Mouse (Mus musculus): ENCODE results near the gene Dst. TPM values are rescaled to one million over a fixed set of nuclear protein-coding genes. Genes with fewer than 3 reads are reported as not detected.

Gene Dst
- polyA plus RNA-seq, 1 experiment from 2014 or later: 26.3 TPM

- H3K27ac ChIP-seq (ENCODE audit: low read depth, low read length): no peak overlapping the region
- DNase-seq (ENCODE audit: low spot score) (no peak), ATAC-seq (replicated peaks; ENCODE audit: low FRiP score) (no peak)
- H3K4me1 ChIP-seq (replicated peaks; ENCODE audit: control insufficient read depth, insufficient read depth, low read length): peaks cover 10% of the 10 kb centered on the region; the same call in 1 of the 2 replicates
- no peaks in the 10 kb centered on the region for H3K27me3 ChIP-seq (ENCODE audit: control insufficient read depth, insufficient read depth, low read length)
- no peaks in the 10 kb centered on the region for H3K36me3 ChIP-seq (ENCODE audit: control insufficient read depth, insufficient read depth, low read length)
- no peak overlapping the region for H3K4me3 ChIP-seq (ENCODE audit: low read depth, low read length)
- H3K4me2 ChIP-seq (ENCODE audit: low read depth, low read length, severe bottlenecking): no peak overlapping the region
- no peaks in the 10 kb centered on the region for H3K9me3 ChIP-seq (ENCODE audit: control insufficient read depth, low read length)
- no peak overlapping the region for H3K9ac ChIP-seq (ENCODE audit: low read length)
- WGBS: 80% methylated on average over 6 of the region's 6 CpGs
Observed at GRCm38 (mm10) chr1:34109599-34110210, 201.7 kb downstream of the Dst start.

GRCm38 (mm10) chr1:34110862-34111261, 202.8 kb downstream of the Dst start:
- Histone ChIP-seq H3K4me3 (ENCODE audit: low read depth, low read length) (no peak overlapping the region), H3K9ac (ENCODE audit: low read length) (no peak overlapping the region), H3K27ac (ENCODE audit: low read depth, low read length) (no peak overlapping the region), H3K4me1 (replicated peaks; ENCODE audit: control insufficient read depth, insufficient read depth, low read length) (peaks cover 10% of the 10 kb centered on the region; the same call in 1 of the 2 replicates), H3K9me3 (ENCODE audit: control insufficient read depth, low read length) (no peaks in the 10 kb centered on the region), H3K27me3 (ENCODE audit: control insufficient read depth, insufficient read depth, low read length) (no peaks in the 10 kb centered on the region), H3K4me2 (ENCODE audit: low read depth, low read length, severe bottlenecking) (no peak overlapping the region), H3K36me3 (ENCODE audit: control insufficient read depth, insufficient read depth, low read length) (no peaks in the 10 kb centered on the region)
- WGBS: 80% methylated on average over 2 of the region's 2 CpGs
- no peak for ATAC-seq (replicated peaks; ENCODE audit: low FRiP score)
- no peak for DNase-seq (ENCODE audit: low spot score)

- Histone ChIP-seq H3K9me3 (ENCODE audit: control insufficient read depth, low read length) (no peaks in the 10 kb centered on the region), H3K36me3 (ENCODE audit: control insufficient read depth, insufficient read depth, low read length) (no peaks in the 10 kb centered on the region), H3K4me3 (ENCODE audit: low read depth, low read length) (no peak overlapping the region), H3K4me2 (ENCODE audit: low read depth, low read length, severe bottlenecking) (no peak overlapping the region), H3K9ac (ENCODE audit: low read length) (no peak overlapping the region), H3K4me1 (replicated peaks; ENCODE audit: control insufficient read depth, insufficient read depth, low read length) (peaks cover 3% of the 10 kb centered on the region; the same call in 1 of the 2 replicates), H3K27me3 (ENCODE audit: control insufficient read depth, insufficient read depth, low read length) (no peaks in the 10 kb centered on the region), H3K27ac (ENCODE audit: low read depth, low read length) (no peak overlapping the region)
- DNase-seq (ENCODE audit: low spot score): no peak
- ATAC-seq (replicated peaks; ENCODE audit: low FRiP score): no peak
- WGBS: 90% methylated on average over 2 of the region's 2 CpGs
Observed at GRCm38 (mm10) chr1:34111954-34112353, 203.9 kb downstream of the Dst start.

- WGBS: 81% methylated on average over 11 of the region's 11 CpGs
- Histone ChIP-seq H3K27me3 (ENCODE audit: control insufficient read depth, insufficient read depth, low read length) (no peaks in the 10 kb centered on the region), H3K4me2 (ENCODE audit: low read depth, low read length, severe bottlenecking) (no peak overlapping the region), H3K9me3 (ENCODE audit: control insufficient read depth, low read length) (no peaks in the 10 kb centered on the region), H3K36me3 (ENCODE audit: control insufficient read depth, insufficient read depth, low read length) (no peaks in the 10 kb centered on the region), H3K27ac (ENCODE audit: low read depth, low read length) (no peak overlapping the region), H3K4me3 (ENCODE audit: low read depth, low read length) (no peak overlapping the region), H3K4me1 (replicated peaks; ENCODE audit: control insufficient read depth, insufficient read depth, low read length) (no peaks in the 10 kb centered on the region), H3K9ac (ENCODE audit: low read length) (no peak overlapping the region)
- DNase-seq (ENCODE audit: low spot score): no peak
- no peak for ATAC-seq (replicated peaks; ENCODE audit: low FRiP score)
Observed at GRCm38 (mm10) chr1:34116444-34116843, 208.4 kb downstream of the Dst start.

- ATAC-seq (replicated peaks; ENCODE audit: low FRiP score) (no peak), DNase-seq (ENCODE audit: low spot score) (no peak)
- 92% methylated on average over 9 of the region's 9 CpGs for WGBS
- Histone ChIP-seq H3K9me3 (ENCODE audit: control insufficient read depth, low read length) (no peaks in the 10 kb centered on the region), H3K4me2 (ENCODE audit: low read depth, low read length, severe bottlenecking) (no peak overlapping the region), H3K4me1 (replicated peaks; ENCODE audit: control insufficient read depth, insufficient read depth, low read length) (no peaks in the 10 kb centered on the region), H3K27me3 (ENCODE audit: control insufficient read depth, insufficient read depth, low read length) (no peaks in the 10 kb centered on the region), H3K9ac (ENCODE audit: low read length) (no peak overlapping the region), H3K36me3 (ENCODE audit: control insufficient read depth, insufficient read depth, low read length) (no peaks in the 10 kb centered on the region), H3K27ac (ENCODE audit: low read depth, low read length) (no peak overlapping the region), H3K4me3 (ENCODE audit: low read depth, low read length) (no peak overlapping the region)
Observed at GRCm38 (mm10) chr1:34117056-34117455, 209.0 kb downstream of the Dst start.

GRCm38 (mm10) chr1:34117709-34118108, 209.7 kb downstream of the Dst start:
- H3K27me3 ChIP-seq (ENCODE audit: control insufficient read depth, insufficient read depth, low read length): no peaks in the 10 kb centered on the region
- H3K9me3 ChIP-seq (ENCODE audit: control insufficient read depth, low read length): no peaks in the 10 kb centered on the region
- no peak for DNase-seq (ENCODE audit: low spot score)
- no peak for ATAC-seq (replicated peaks; ENCODE audit: low FRiP score)
- no peak overlapping the region for H3K9ac ChIP-seq (ENCODE audit: low read length)
- H3K4me3 ChIP-seq (ENCODE audit: low read depth, low read length): no peak overlapping the region
- H3K4me2 ChIP-seq (ENCODE audit: low read depth, low read length, severe bottlenecking): no peak overlapping the region
- no peaks in the 10 kb centered on the region for H3K36me3 ChIP-seq (ENCODE audit: control insufficient read depth, insufficient read depth, low read length)
- H3K27ac ChIP-seq (ENCODE audit: low read depth, low read length): no peak overlapping the region
- 52% methylated on average over 3 of the region's 3 CpGs for WGBS
- H3K4me1 ChIP-seq (replicated peaks; ENCODE audit: control insufficient read depth, insufficient read depth, low read length): no peaks in the 10 kb centered on the region

- no peak for ATAC-seq (replicated peaks; ENCODE audit: low FRiP score)
- Histone ChIP-seq H3K9ac (ENCODE audit: low read length) (no peak overlapping the region), H3K36me3 (ENCODE audit: control insufficient read depth, insufficient read depth, low read length) (no peaks in the 10 kb centered on the region), H3K27me3 (ENCODE audit: control insufficient read depth, insufficient read depth, low read length) (no peaks in the 10 kb centered on the region), H3K27ac (ENCODE audit: low read depth, low read length) (no peak overlapping the region), H3K4me2 (ENCODE audit: low read depth, low read length, severe bottlenecking) (no peak overlapping the region), H3K4me1 (replicated peaks; ENCODE audit: control insufficient read depth, insufficient read depth, low read length) (no peaks in the 10 kb centered on the region), H3K9me3 (ENCODE audit: control insufficient read depth, low read length) (no peaks in the 10 kb centered on the region), H3K4me3 (ENCODE audit: low read depth, low read length) (no peak overlapping the region)
- no peak for DNase-seq (ENCODE audit: low spot score)
- 92% methylated on average over 6 of the region's 6 CpGs for WGBS
Observed at GRCm38 (mm10) chr1:34120066-34120465, 212.0 kb downstream of the Dst start.

GRCm38 (mm10) chr1:34120602-34121001, 212.6 kb downstream of the Dst start:
- Histone ChIP-seq H3K27ac (ENCODE audit: low read depth, low read length) (no peak overlapping the region), H3K9ac (ENCODE audit: low read length) (no peak overlapping the region), H3K4me3 (ENCODE audit: low read depth, low read length) (no peak overlapping the region), H3K36me3 (ENCODE audit: control insufficient read depth, insufficient read depth, low read length) (no peaks in the 10 kb centered on the region), H3K9me3 (ENCODE audit: control insufficient read depth, low read length) (no peaks in the 10 kb centered on the region), H3K4me1 (replicated peaks; ENCODE audit: control insufficient read depth, insufficient read depth, low read length) (no peaks in the 10 kb centered on the region), H3K27me3 (ENCODE audit: control insufficient read depth, insufficient read depth, low read length) (no peaks in the 10 kb centered on the region), H3K4me2 (ENCODE audit: low read depth, low read length, severe bottlenecking) (no peak overlapping the region)
- no peak for DNase-seq (ENCODE audit: low spot score)
- WGBS: 86% methylated on average over 6 of the region's 6 CpGs
- no peak for ATAC-seq (replicated peaks; ENCODE audit: low FRiP score)

All from forebrain, embryonic 11.5 days (tissue).